Mouse (Mus musculus) left cerebral cortex, adult 2 months (tissue): ENCODE results near the gene Bend3. TPM values are rescaled to one million over a fixed set of nuclear protein-coding genes. Genes with fewer than 3 reads are reported as not detected.
A peak's percentile ranks its signal among the peaks of the same experiment; 100 is the strongest.
"Not testable (repeated sequence)": the region's sequence is repeated elsewhere in the genome, so short reads cannot be mapped to it uniquely, and the experiment has no call there.

Experiments
- DNase-seq, 2 experiments: peaks; one replicate each; pipeline ENCODE4 v3.0.0; 2021 to 2022; ENCODE audit warnings: low spot score in 2 of 2, mixed read lengths in 1 of 2; ENCODE audit errors: extremely low spot score in 1 of 2
- H3K27ac ChIP-seq: fragments of 200-600 bp; 2 replicates; pipeline ENCODE4 v1.8.1; 2022
- H3K4me3 ChIP-seq: fragments of 200-600 bp; 2 replicates; pipeline ENCODE4 v1.8.1; 2022
- CTCF ChIP-seq: fragments of 200-600 bp; IDR thresholded peaks from 2 replicates; pipeline ENCODE4 v1.8.1; 2022; ENCODE audit warnings: antibody characterized with exemption, mild to moderate bottlenecking, moderate library complexity
- intact Hi-C: fragments of 180-260 bp; cut with DNase I; formaldehyde crosslinking; loops from one replicate; pipeline ENCODE4 v1.15.1; 2025
- total RNA-seq, 2 experiments: library from RNA; stranded (reverse); gene quantifications; 2 replicates each; pipeline ENCODE4 v1.2.3; 2021

The Bend3 gene
- total RNA-seq, 2 experiments from 2014 or later = 5.4 to 6.1 TPM

GRCm38 (mm10) chr10:43512976-43513375, 34.3 kb downstream of the Bend3 start:
- TF ChIP-seq CTCF = no peak
- no peak overlapping the region for H3K4me3 ChIP-seq
- H3K27ac ChIP-seq = no peak overlapping the region
- intact Hi-C loops = no loop called here
- DNase-seq = no peak

GRCm38 (mm10) chr10:43516992-43517660, 38.5 kb downstream of the Bend3 start:
- H3K4me3 ChIP-seq = no peak overlapping the region
- no peak for TF ChIP-seq CTCF
- DNase-seq = no peak
- intact Hi-C loops = no loop called here
- H3K27ac ChIP-seq = no peak overlapping the region

DNA sequence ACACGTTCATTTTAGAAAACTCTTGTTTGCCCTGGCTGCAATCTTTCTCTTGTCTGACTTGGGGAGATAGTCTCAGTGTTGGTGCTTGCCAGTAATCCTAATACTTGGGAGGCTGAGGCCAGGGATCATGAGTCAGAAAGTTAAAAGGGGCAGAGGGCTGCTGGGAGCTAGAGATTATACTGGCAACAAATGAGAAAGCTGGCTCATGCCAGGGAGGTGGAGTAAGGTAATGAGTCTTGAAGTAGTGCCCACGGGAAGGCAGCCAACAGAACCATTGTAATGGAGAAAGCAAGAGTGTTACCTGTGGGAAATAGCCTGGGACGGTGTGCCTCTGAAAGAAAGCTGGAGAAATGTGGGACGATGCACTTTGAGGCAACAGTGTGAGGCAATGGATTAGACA, 39.2 kb downstream of the Bend3 start:
- Histone ChIP-seq H3K27ac (no peak overlapping the region), H3K4me3 (no peak overlapping the region)
- intact Hi-C loops = no loop called here
- no peak for DNase-seq
- no peak for TF ChIP-seq CTCF

DNA sequence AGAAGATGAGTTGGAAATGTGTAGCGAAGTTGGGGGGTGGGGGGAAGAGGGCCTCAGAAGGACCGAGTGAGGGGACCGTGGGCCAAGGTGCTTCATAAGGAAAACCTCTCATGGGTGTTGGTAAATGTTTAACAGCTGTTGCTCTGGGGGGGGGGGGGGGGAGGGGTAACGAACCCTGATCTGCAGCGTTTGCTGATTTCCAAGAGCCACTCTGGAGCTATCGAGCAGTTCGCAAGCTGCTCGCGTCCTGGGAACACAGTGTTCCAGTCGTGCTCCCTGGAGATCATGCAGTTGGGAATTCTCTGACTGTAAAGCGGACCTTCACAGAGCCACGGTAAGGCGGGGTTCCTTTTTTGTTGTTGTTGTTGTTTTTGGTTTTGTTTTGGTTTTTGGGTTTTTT, 39.7 kb downstream of the Bend3 start:
- Histone ChIP-seq H3K27ac (no peak overlapping the region), H3K4me3 (no peak overlapping the region)
- intact Hi-C loops = no loop called here
- no peak for DNase-seq
- no peak for TF ChIP-seq CTCF

GRCm38 (mm10) chr10:43519977-43520376, 41.3 kb downstream of the Bend3 start:
- Histone ChIP-seq H3K4me3 (no peak overlapping the region), H3K27ac (no peak overlapping the region)
- intact Hi-C loops = no loop called here
- no peak for TF ChIP-seq CTCF
- no peak for DNase-seq

- H3K27ac ChIP-seq, H3K4me3 ChIP-seq, DNase-seq, intact Hi-C loops: not testable (repeated sequence)
Measured at GRCm38 (mm10) chr10:43523931-43524330, 45.3 kb downstream of the Bend3 start, which contains the start of gene Gm9803. Gene Gm9803 (plus strand): TSS chr10:43524084.

GRCm38 (mm10) chr10:43527283-43528269, 48.9 kb downstream of the Bend3 start:
- no peak overlapping the region for H3K27ac ChIP-seq
- no peak overlapping the region for H3K4me3 ChIP-seq
- peak; percentile 17 for TF ChIP-seq CTCF
- peak in 1 of 2 experiments; percentile 29 for DNase-seq
- intact Hi-C loops = no loop called here

DNA sequence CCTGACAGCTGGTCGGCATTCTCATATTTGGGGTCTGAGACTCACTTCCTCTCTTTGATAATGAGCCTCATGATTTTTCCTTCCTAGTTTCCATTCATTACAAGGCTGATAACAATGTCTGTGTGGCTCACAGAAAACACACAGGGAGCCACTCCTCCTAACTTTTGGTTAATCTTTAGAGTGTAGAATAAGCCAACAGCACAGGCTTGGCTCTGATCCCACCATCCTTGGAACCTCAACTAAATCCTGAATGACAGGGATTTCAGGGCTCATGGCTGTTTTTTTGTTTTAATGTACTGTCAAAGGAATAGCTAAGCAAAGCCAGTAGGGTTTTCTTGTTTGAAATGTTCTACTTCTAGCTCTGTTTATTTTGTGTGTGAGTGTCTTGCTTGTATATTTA, 55.8 kb downstream of the Bend3 start:
- intact Hi-C loops = no loop called here

GRCm38 (mm10) chr10:43537652-43538051, 59.0 kb downstream of the Bend3 start:
- DNase-seq = no peak
- no peak for TF ChIP-seq CTCF
- intact Hi-C loops = no loop called here
- Histone ChIP-seq H3K27ac (no peak overlapping the region), H3K4me3 (no peak overlapping the region)

More for the DNA sequence above, 55.8 kb downstream of the Bend3 start:
- no peak overlapping the region for H3K4me3 ChIP-seq
- TF ChIP-seq CTCF = no peak
- DNase-seq = no peak
- H3K27ac ChIP-seq = no peak overlapping the region

DNA sequence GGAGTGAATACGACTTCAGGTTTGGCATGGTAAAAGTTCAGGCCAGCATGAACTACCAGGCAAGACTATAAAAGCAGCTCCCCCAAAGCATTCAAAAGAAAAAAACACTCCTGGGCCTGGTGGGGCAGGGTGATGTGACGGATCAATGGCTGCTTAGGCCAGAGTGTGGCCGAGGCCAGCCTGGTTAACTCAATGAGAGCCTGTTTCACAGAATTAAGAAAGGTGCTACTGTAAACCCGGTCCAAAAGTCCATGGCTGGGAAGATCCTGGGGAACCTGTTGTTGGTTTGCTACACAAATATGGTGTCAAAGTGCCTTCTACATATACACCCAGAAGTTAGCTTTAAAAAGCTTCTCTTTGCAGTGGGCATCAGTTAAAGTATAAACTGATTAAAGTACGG, 60.2 kb downstream of the Bend3 start:
- intact Hi-C loops = no loop called here
- Histone ChIP-seq H3K4me3 (no peak overlapping the region), H3K27ac (no peak overlapping the region)
- TF ChIP-seq CTCF = no peak
- no peak for DNase-seq

- Histone ChIP-seq H3K4me3 (peak overlapping the region; percentile 78), H3K27ac (peak overlapping the region; percentile 93)
- intact Hi-C loops = loop anchor here (2.0 kb wide), 1 partner anchor 61 kb away; the partner anchor contains the start of gene Bend3
- TF ChIP-seq CTCF = no peak
- no peak for DNase-seq
Measured at GRCm38 (mm10) chr10:43539746-43540310, 61.2 kb downstream of the Bend3 start.
